Mouse (Mus musculus): ENCODE measurements at regions not wholly inside any gene's neighbourhood (a gene's known extent, or its start where the extent isn't known, plus 50 kb on each side); places are given as distances from the start of the nearest gene placed in this dataset.

GRCm38 (mm10) chr8:42253358-42253757 is 836.5 kb upstream of the Frg1 start:
- TF ChIP-seq GATA1 (IDR thresholded peaks at IDR 0.05; ENCODE audit: low read depth, low read length), result no peak
- TF ChIP-seq CTCF (IDR thresholded peaks at IDR 0.05 in 2 of 3, conservative IDR thresholded peaks at IDR 0.05 in 1 of 3; ENCODE audit: control insufficient read depth in 1 of 3, insufficient read depth in 1 of 3, low read depth in 2 of 3, low read length in 3 of 3, poor library complexity in 1 of 3, severe bottlenecking in 1 of 3), result no peak
- TF ChIP-seq ZMIZ1 (IDR thresholded peaks at IDR 0.05; ENCODE audit: low read depth, low read length), result no peak
- TF ChIP-seq MEF2A (IDR thresholded peaks at IDR 0.05; ENCODE audit: extremely low read depth, insufficient replicate concordance, low read depth, low read length, poor library complexity, severe bottlenecking), result no peak
- no peak for TF ChIP-seq MAFK (IDR thresholded peaks at IDR 0.05; ENCODE audit: borderline replicate concordance, low read depth, low read length)
- no peak for TF ChIP-seq MAZ (IDR thresholded peaks at IDR 0.05; ENCODE audit: low read depth, low read length)
- no peak for TF ChIP-seq MAX (IDR thresholded peaks at IDR 0.05; ENCODE audit: low read length)
- no peak for TF ChIP-seq POLR2A (IDR thresholded peaks at IDR 0.05; ENCODE audit: control insufficient read depth in 1 of 2, insufficient read depth in 1 of 2, low read depth in 1 of 2, low read length in 2 of 2, poor library complexity in 1 of 2)
- TF ChIP-seq USF1 (IDR thresholded peaks at IDR 0.05; ENCODE audit: low read depth, low read length), result no peak
